Mouse (Mus musculus) CH12.LX (cell line): ENCODE measurements around the gene Gm8994. TPM values are rescaled to one million over a fixed set of nuclear protein-coding genes. Genes with fewer than 3 reads are reported as not detected.
"Not testable (repeated sequence)": the region's sequence is repeated elsewhere in the genome, so short reads cannot be mapped to it uniquely, and the experiment has no call there.

ENCODE experiments used
- DNase-seq: peaks from one replicate; pipeline ENCODE4 v3.0.0-alpha.2; 2013; ENCODE audit errors: extremely low read depth
- H3K27ac ChIP-seq: 2 replicates; pipeline ENCODE4 v1.5.1; 2012; ENCODE audit warnings: low read depth, mild to moderate bottlenecking, control low read depth, moderate library complexity; ENCODE audit not compliant: insufficient read depth
- H3K27me3 ChIP-seq: replicated peaks from 2 replicates; pipeline ENCODE3; 2012; ENCODE audit warnings: inconsistent platforms
- H3K36me3 ChIP-seq, 2 experiments: replicated peaks in 1 of 2; 2 replicates each; pipeline versions ENCODE3 to v1.6.1; 2012; ENCODE audit warnings: inconsistent platforms in 1 of 2, low read length in 1 of 2, mild to moderate bottlenecking in 1 of 2, mixed read lengths in 1 of 2, moderate library complexity in 1 of 2; ENCODE audit not compliant: control insufficient read depth in 1 of 2, insufficient read depth in 1 of 2
- H3K4me1 ChIP-seq, 2 experiments: 2 replicates each; pipeline ENCODE4 v1.6.1; 2012; ENCODE audit warnings: inconsistent platforms in 1 of 2, moderate library complexity in 1 of 2; ENCODE audit not compliant: insufficient read depth in 2 of 2, control insufficient read depth in 1 of 2
- H3K4me2 ChIP-seq: 2 replicates; pipeline ENCODE4 v1.6.1; 2012; ENCODE audit warnings: low read depth, mild to moderate bottlenecking, control low read depth; ENCODE audit not compliant: poor library complexity, insufficient read depth, severe bottlenecking
- H3K4me3 ChIP-seq, 3 experiments: fragments of 150-350 bp in 1 of 3; sonication (generic) in 1 of 3; replicated peaks in 1 of 3; 2 replicates each; pipeline versions ENCODE3 to v1.5.1; 2011 to 2012; ENCODE audit warnings: low read depth in 2 of 3, low read length in 2 of 3, mild to moderate bottlenecking in 2 of 3, moderate library complexity in 2 of 3, control low read depth in 1 of 3, improper control_type of control experiment in 1 of 3, inconsistent platforms in 1 of 3, mixed read lengths in 1 of 3; ENCODE audit not compliant: poor library complexity in 1 of 3
- H3K79me2 ChIP-seq: replicated peaks from 2 replicates; pipeline ENCODE4 v1.6.1; 2012; ENCODE audit warnings: mild to moderate bottlenecking, moderate library complexity; ENCODE audit not compliant: control insufficient read depth, poor library complexity, insufficient read depth, severe bottlenecking; ENCODE audit errors: extremely low read depth
- H3K9ac ChIP-seq: 2 replicates; pipeline ENCODE4 v1.6.1; 2012; ENCODE audit warnings: low read depth, mild to moderate bottlenecking, control low read depth, moderate library complexity; ENCODE audit not compliant: insufficient read depth
- H3K9me3 ChIP-seq: replicated peaks from 2 replicates; pipeline ENCODE3; 2012; ENCODE audit warnings: low read length, inconsistent platforms, mixed read lengths
- CHD1 ChIP-seq: IDR thresholded peaks from 2 replicates; pipeline ENCODE4 v1.6.1; 2012; ENCODE audit warnings: low read depth, low read length, improper control_type of control experiment, inconsistent platforms
- E2F4 ChIP-seq: IDR thresholded peaks from 2 replicates; pipeline ENCODE4 v1.6.1; 2011; ENCODE audit warnings: low read depth, low read length, improper control_type of control experiment; ENCODE audit not compliant: insufficient replicate concordance
- GABPA ChIP-seq: IDR thresholded peaks from 2 replicates; pipeline ENCODE4 v1.6.1; 2012; ENCODE audit warnings: low read depth, low read length, improper control_type of control experiment, inconsistent platforms; ENCODE audit not compliant: insufficient replicate concordance
- HCFC1 ChIP-seq: IDR thresholded peaks from 2 replicates; pipeline ENCODE4 v1.6.1; 2012; ENCODE audit warnings: low read depth, mild to moderate bottlenecking, inconsistent platforms, low read length, improper control_type of control experiment
- IRF4 ChIP-seq: IDR thresholded peaks from 2 replicates; pipeline ENCODE4 v1.6.1; 2014; ENCODE audit warnings: low read depth, mild to moderate bottlenecking, inconsistent platforms, low read length, improper control_type of control experiment
- JUN ChIP-seq: IDR thresholded peaks from 2 replicates; pipeline ENCODE4 v1.6.1; 2011; ENCODE audit warnings: low read depth, mild to moderate bottlenecking, low read length, improper control_type of control experiment, moderate library complexity; ENCODE audit not compliant: insufficient read depth
- KAT2A ChIP-seq: IDR thresholded peaks from 2 replicates; pipeline ENCODE4 v1.6.1; 2012; ENCODE audit warnings: low read length, improper control_type of control experiment, inconsistent platforms; ENCODE audit not compliant: insufficient replicate concordance
- MAFK ChIP-seq: IDR thresholded peaks from 2 replicates; pipeline ENCODE4 v1.6.1; 2011; ENCODE audit warnings: low read length, improper control_type of control experiment; ENCODE audit not compliant: insufficient replicate concordance
- MAX ChIP-seq: IDR thresholded peaks from 2 replicates; pipeline ENCODE4 v1.6.1; 2011; ENCODE audit warnings: low read length, improper control_type of control experiment
- MAZ ChIP-seq: IDR thresholded peaks from 2 replicates; pipeline ENCODE4 v1.6.1; 2012; ENCODE audit warnings: low read depth, mild to moderate bottlenecking, inconsistent platforms, low read length, improper control_type of control experiment, moderate library complexity
- MXI1 ChIP-seq: IDR thresholded peaks from 2 replicates; pipeline ENCODE4 v1.6.1; 2011; ENCODE audit warnings: mild to moderate bottlenecking, low read depth, low read length, improper control_type of control experiment
- MYC ChIP-seq: IDR thresholded peaks from 2 replicates; pipeline ENCODE4 v1.6.1; 2011; ENCODE audit warnings: low read depth, mild to moderate bottlenecking, improper control_type of control experiment, low read length
- PAX5 ChIP-seq: IDR thresholded peaks from 2 replicates; pipeline ENCODE4 v1.6.1; 2012; ENCODE audit warnings: low read length, inconsistent platforms, mixed read lengths
- POLR2A ChIP-seq: IDR thresholded peaks from 2 replicates; pipeline ENCODE4 v1.6.1; 2011; ENCODE audit warnings: low read depth, mild to moderate bottlenecking, improper control_type of control experiment, low read length
- POLR2AphosphoS2 ChIP-seq: IDR thresholded peaks from 2 replicates; pipeline ENCODE4 v1.6.1; 2011; ENCODE audit warnings: low read depth, low read length, improper control_type of control experiment
- RCOR1 ChIP-seq: conservative IDR thresholded peaks from 2 replicates; pipeline ENCODE4 v1.6.1; 2012; ENCODE audit warnings: low read depth, mild to moderate bottlenecking, inconsistent platforms, low read length, improper control_type of control experiment
- SIN3A ChIP-seq: IDR thresholded peaks from 2 replicates; pipeline ENCODE4 v1.6.1; 2012; ENCODE audit warnings: low read length, improper control_type of control experiment, inconsistent platforms
- SMC3 ChIP-seq: IDR thresholded peaks from 2 replicates; pipeline ENCODE4 v1.6.1; 2011; ENCODE audit warnings: low read depth, low read length, improper control_type of control experiment
- TCF12 ChIP-seq: IDR thresholded peaks from 2 replicates; pipeline ENCODE4 v1.6.1; 2014; ENCODE audit warnings: low read depth, mild to moderate bottlenecking, inconsistent platforms, low read length, improper control_type of control experiment
- USF2 ChIP-seq: conservative IDR thresholded peaks from 2 replicates; pipeline ENCODE4 v1.6.1; 2011; ENCODE audit warnings: low read depth, low read length, improper control_type of control experiment
- ZC3H11A ChIP-seq: IDR thresholded peaks from 2 replicates; pipeline ENCODE4 v1.6.1; 2012; ENCODE audit warnings: low read depth, mild to moderate bottlenecking, inconsistent platforms, low read length, improper control_type of control experiment
- ZKSCAN1 ChIP-seq: IDR thresholded peaks from 2 replicates; pipeline ENCODE4 v1.6.1; 2012; ENCODE audit warnings: low read depth, inconsistent platforms, low read length, improper control_type of control experiment, borderline replicate concordance
- dilution Hi-C: fragments of 300-500 bp; cut with MboI; formaldehyde crosslinking; loops from 2 replicates; pipeline ENCODE4 v1.14.3; 2020; ENCODE audit warnings: low sequenced_read_pairs; ENCODE audit not compliant: extremely low pct_unique_long_range_greater_than_20kb, extremely low pct_ligation_motif_present
- in situ Hi-C: fragments of 300-500 bp; cut with MboI; formaldehyde crosslinking; loops from 3 replicates; pipeline ENCODE4 v1.14.3; 2019; ENCODE audit warnings: low sequenced_read_pairs, low pct_ligation_motif_present, low pct_unique_long_range_greater_than_20kb, mixed read lengths
- polyA plus RNA-seq: library from polyadenylated mRNA; unstranded; fragments of >175 nt; gene quantifications from 2 replicates; pipeline ENCODE4 v1.2.1, GENCODE M21; 2012; ENCODE audit warnings: low read depth; ENCODE audit not compliant: insufficient read length
- total RNA-seq, 2 experiments: library from RNA; depleted of rRNA; stranded (reverse); fragments of 300-350 nt in 1 of 2; fragments of >200 nt in 1 of 2; gene quantifications; 2 replicates each; pipeline ENCODE4 v1.2.3; 2012 to 2014

Gm8994 gene
- total and polyA plus RNA-seq, 3 experiments = not detected

GRCm38 (mm10) chr6:136304369-136304988 is 22.9 kb upstream of the Gm8994 start:
- no peaks in the 10 kb centered on the region for H3K79me2 ChIP-seq
- no peak overlapping the region for H3K27ac ChIP-seq
- DNase-seq = no peak
- dilution Hi-C loops (no loop called here), in situ Hi-C loops (no loop called here)
- no peak overlapping the region for H3K4me3 ChIP-seq
- no peaks in the 10 kb centered on the region for H3K36me3 ChIP-seq
- TF ChIP-seq KAT2A (no peak), MXI1 (no peak), MAX (no peak), ZKSCAN1 (no peak), ZC3H11A (no peak), RCOR1 (no peak), MAFK (no peak), GABPA (no peak), CHD1 (no peak), MYC (no peak), MAZ (no peak), JUN (no peak), HCFC1 (no peak), POLR2AphosphoS2 (no peak), TCF12 (no peak), IRF4 (no peak), SIN3A (no peak)
- H3K4me2 ChIP-seq = no peak overlapping the region
- no peaks in the 10 kb centered on the region for H3K9me3 ChIP-seq
- H3K27me3 ChIP-seq = no peaks in the 10 kb centered on the region
- H3K4me1 ChIP-seq = 0 out of 4 replicates have a peak, but pooled peaks cover 0 to 4% of the 10 kb centered on the region in 2 experiments
- H3K9ac ChIP-seq = no peak overlapping the region

GRCm38 (mm10) chr6:136309487-136309886 is 17.9 kb upstream of the Gm8994 start:
- dilution Hi-C loops = no loop called here
- Histone ChIP-seq H3K9me3 (no peaks in the 10 kb centered on the region), H3K9ac (no peak overlapping the region), H3K27me3 (no peaks in the 10 kb centered on the region), H3K27ac (no peak overlapping the region), H3K36me3 (no peaks in the 10 kb centered on the region), H3K4me2 (no peak overlapping the region), H3K4me3 (no peak overlapping the region), H3K4me1 (0 out of 4 replicates have a peak, but pooled peaks cover 0 to 4% of the 10 kb centered on the region in 2 experiments), H3K79me2 (no peaks in the 10 kb centered on the region)
- DNase-seq = no peak
- TF ChIP-seq JUN (no peak), PAX5 (no peak), KAT2A (no peak), E2F4 (no peak), MYC (no peak), USF2 (no peak), ZC3H11A (no peak), SMC3 (no peak), POLR2A (no peak)
- in situ Hi-C loops = no loop called here

- H3K4me3 ChIP-seq, H3K4me1 ChIP-seq, dilution Hi-C loops, H3K9me3 ChIP-seq, H3K36me3 ChIP-seq, DNase-seq, H3K4me2 ChIP-seq, in situ Hi-C loops, H3K27me3 ChIP-seq, H3K9ac ChIP-seq, H3K27ac ChIP-seq, H3K79me2 ChIP-seq: not testable (repeated sequence)
These were observed 1.1 kb downstream of the Gm8994 start for GRCm38 (mm10) chr6:136328416-136328815.
